Mouse (Mus musculus): ENCODE measurements at regions not wholly inside any gene's neighbourhood (a gene's known extent, or its start where the extent isn't known, plus 50 kb on each side); places are given as distances from the start of the nearest gene placed in this dataset.

GRCm38 (mm10) chr5:64609378-64610087 is 193.7 kb upstream of the Klf3 start:
- DNase-seq (ENCODE audit: low spot score) = no peak
- Histone ChIP-seq H3K4me3 (ENCODE audit: low read depth, low read length) (no peak overlapping the region), H3K27me3 (replicated peaks; ENCODE audit: control insufficient read depth, insufficient read depth, low read length) (no peaks in the 10 kb centered on the region), H3K9ac (ENCODE audit: low read length) (no peak overlapping the region), H3K27ac (ENCODE audit: low read depth) (peak overlapping the region; percentile 70; the same call in 1 of the 2 replicates), H3K9me3 (ENCODE audit: control insufficient read depth, low read length) (no peaks in the 10 kb centered on the region), H3K4me2 (ENCODE audit: low read length) (no peak overlapping the region), H3K36me3 (ENCODE audit: control insufficient read depth, insufficient read depth, low read length) (no peaks in the 10 kb centered on the region), H3K4me1 (replicated peaks; ENCODE audit: control insufficient read depth, insufficient read depth, low read length) (peaks cover 13% of the 10 kb centered on the region)
- ATAC-seq (replicated peaks; ENCODE audit: low FRiP score, low TSS enrichment, low read depth) = no peak
- WGBS = 84% methylated on average over 3 of the region's 3 CpGs

DNA sequence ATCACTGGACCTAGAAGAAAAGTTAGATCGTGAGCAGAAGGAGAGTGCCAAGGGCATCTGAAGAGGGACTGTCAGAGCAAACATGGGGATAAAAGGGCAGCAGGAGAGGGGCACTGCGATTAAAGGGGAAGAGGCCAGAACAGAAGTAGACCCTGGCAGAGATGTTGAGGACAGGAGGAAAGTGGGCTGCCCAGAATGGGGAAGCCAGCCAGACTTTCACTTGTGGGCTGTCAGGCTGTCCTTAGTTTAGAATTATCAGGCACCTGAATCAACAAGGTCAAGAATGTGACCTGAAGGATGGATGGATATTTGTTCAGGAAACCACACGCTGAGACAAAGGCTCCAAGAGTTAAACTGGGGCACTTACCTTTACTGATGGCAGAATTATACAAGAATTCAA is 193.0 kb upstream of the Klf3 start:
- Histone ChIP-seq H3K9ac (ENCODE audit: low read length) (no peak overlapping the region), H3K36me3 (ENCODE audit: control insufficient read depth, insufficient read depth, low read length) (no peaks in the 10 kb centered on the region), H3K4me3 (ENCODE audit: low read depth, low read length) (no peak overlapping the region), H3K27me3 (replicated peaks; ENCODE audit: control insufficient read depth, insufficient read depth, low read length) (no peaks in the 10 kb centered on the region), H3K27ac (ENCODE audit: low read depth) (peak overlapping the region; percentile 70; the same call in 1 of the 2 replicates), H3K4me1 (replicated peaks; ENCODE audit: control insufficient read depth, insufficient read depth, low read length) (peaks cover 13% of the 10 kb centered on the region), H3K4me2 (ENCODE audit: low read length) (0 out of 2 replicates have a peak overlapping the region, but pooled peaks have one; percentile 8), H3K9me3 (ENCODE audit: control insufficient read depth, low read length) (no peaks in the 10 kb centered on the region)
- ATAC-seq (replicated peaks; ENCODE audit: low FRiP score, low TSS enrichment, low read depth) = no peak; the same call in 1 of the 2 replicates
- WGBS = 14% methylated on average over 3 of the region's 3 CpGs
- no peak for DNase-seq (ENCODE audit: low spot score)

GRCm38 (mm10) chr5:64610562-64611405 is 192.4 kb upstream of the Klf3 start:
- DNase-seq (ENCODE audit: low spot score) (peak; percentile 67), ATAC-seq (replicated peaks; ENCODE audit: low FRiP score, low TSS enrichment, low read depth) (peak; percentile 91)
- H3K4me1 ChIP-seq (replicated peaks; ENCODE audit: control insufficient read depth, insufficient read depth, low read length) = peaks cover 13% of the 10 kb centered on the region
- no peak overlapping the region for H3K9ac ChIP-seq (ENCODE audit: low read length)
- H3K9me3 ChIP-seq (ENCODE audit: control insufficient read depth, low read length) = no peaks in the 10 kb centered on the region
- H3K4me3 ChIP-seq (ENCODE audit: low read depth, low read length) = no peak overlapping the region
- no peaks in the 10 kb centered on the region for H3K36me3 ChIP-seq (ENCODE audit: control insufficient read depth, insufficient read depth, low read length)
- H3K27me3 ChIP-seq (replicated peaks; ENCODE audit: control insufficient read depth, insufficient read depth, low read length) = no peaks in the 10 kb centered on the region
- peak overlapping the region; percentile 70; the same call in 1 of the 2 replicates for H3K27ac ChIP-seq (ENCODE audit: low read depth)
- WGBS = 16% methylated on average over 12 of the region's 13 CpGs
- peak overlapping the region; percentile 8; the same call in 1 of the 2 replicates for H3K4me2 ChIP-seq (ENCODE audit: low read length)

- no peaks in the 10 kb centered on the region for H3K27me3 ChIP-seq (replicated peaks; ENCODE audit: control insufficient read depth, insufficient read depth, low read length)
- H3K4me1 ChIP-seq (replicated peaks; ENCODE audit: control insufficient read depth, insufficient read depth, low read length) = peaks cover 13% of the 10 kb centered on the region
- DNase-seq (ENCODE audit: low spot score) (no peak), ATAC-seq (replicated peaks; ENCODE audit: low FRiP score, low TSS enrichment, low read depth) (no peak)
- no peak overlapping the region for H3K27ac ChIP-seq (ENCODE audit: low read depth)
- no peak overlapping the region for H3K4me3 ChIP-seq (ENCODE audit: low read depth, low read length)
- no peaks in the 10 kb centered on the region for H3K36me3 ChIP-seq (ENCODE audit: control insufficient read depth, insufficient read depth, low read length)
- H3K9ac ChIP-seq (ENCODE audit: low read length) = no peak overlapping the region
- WGBS = 80% methylated on average over 7 of the region's 7 CpGs
- H3K4me2 ChIP-seq (ENCODE audit: low read length) = no peak overlapping the region
- H3K9me3 ChIP-seq (ENCODE audit: control insufficient read depth, low read length) = no peaks in the 10 kb centered on the region
These were observed 191.2 kb upstream of the Klf3 start for GRCm38 (mm10) chr5:64612017-64612416.

- H3K4me3 ChIP-seq (ENCODE audit: low read depth, low read length) = no peak overlapping the region
- ATAC-seq (replicated peaks; ENCODE audit: low FRiP score, low TSS enrichment, low read depth) (no peak), DNase-seq (ENCODE audit: low spot score) (no peak)
- no peak overlapping the region for H3K4me2 ChIP-seq (ENCODE audit: low read length)
- no peaks in the 10 kb centered on the region for H3K9me3 ChIP-seq (ENCODE audit: control insufficient read depth, low read length)
- 96% methylated on average over 3 of the region's 3 CpGs for WGBS
- H3K9ac ChIP-seq (ENCODE audit: low read length) = no peak overlapping the region
- H3K4me1 ChIP-seq (replicated peaks; ENCODE audit: control insufficient read depth, insufficient read depth, low read length) = peaks cover 13% of the 10 kb centered on the region
- H3K36me3 ChIP-seq (ENCODE audit: control insufficient read depth, insufficient read depth, low read length) = no peaks in the 10 kb centered on the region
- no peak overlapping the region for H3K27ac ChIP-seq (ENCODE audit: low read depth)
- no peaks in the 10 kb centered on the region for H3K27me3 ChIP-seq (replicated peaks; ENCODE audit: control insufficient read depth, insufficient read depth, low read length)
These were observed 189.5 kb upstream of the Klf3 start for GRCm38 (mm10) chr5:64613696-64614095.

DNA sequence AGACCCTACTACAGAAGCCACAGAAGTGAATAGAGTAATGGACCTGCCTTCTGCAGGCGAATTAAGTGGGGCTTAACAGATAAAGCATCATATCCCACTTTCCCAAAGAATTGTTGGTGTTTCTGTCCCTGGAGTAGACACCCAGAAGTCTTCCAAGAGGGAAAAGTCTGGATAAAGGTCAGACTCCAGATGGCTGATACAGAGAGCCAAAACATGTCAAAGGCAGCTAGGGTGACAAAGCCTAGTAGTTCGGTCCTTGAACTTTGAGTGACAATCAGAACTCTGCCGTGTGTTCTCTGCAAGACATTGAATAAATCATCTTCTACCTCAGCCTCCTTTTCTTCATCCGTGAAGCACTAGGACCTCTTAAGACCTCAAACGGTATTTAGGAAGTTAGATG is 185.1 kb upstream of the Klf3 start:
- H3K4me2 ChIP-seq (ENCODE audit: low read length) = no peak overlapping the region
- H3K36me3 ChIP-seq (ENCODE audit: control insufficient read depth, insufficient read depth, low read length) = no peaks in the 10 kb centered on the region
- ATAC-seq (replicated peaks; ENCODE audit: low FRiP score, low TSS enrichment, low read depth) = no peak
- H3K27me3 ChIP-seq (replicated peaks; ENCODE audit: control insufficient read depth, insufficient read depth, low read length) = no peaks in the 10 kb centered on the region
- no peak overlapping the region for H3K9ac ChIP-seq (ENCODE audit: low read length)
- H3K4me3 ChIP-seq (ENCODE audit: low read depth, low read length) = no peak overlapping the region
- WGBS = 64% methylated on average over 5 of the region's 5 CpGs
- H3K9me3 ChIP-seq (ENCODE audit: control insufficient read depth, low read length) = no peaks in the 10 kb centered on the region
- no peak overlapping the region for H3K27ac ChIP-seq (ENCODE audit: low read depth)
- no peaks in the 10 kb centered on the region for H3K4me1 ChIP-seq (replicated peaks; ENCODE audit: control insufficient read depth, insufficient read depth, low read length)
- DNase-seq (ENCODE audit: low spot score) = no peak

- Histone ChIP-seq H3K9me3 (ENCODE audit: control insufficient read depth, low read length) (no peaks in the 10 kb centered on the region), H3K4me2 (ENCODE audit: low read length) (no peak overlapping the region), H3K4me1 (replicated peaks; ENCODE audit: control insufficient read depth, insufficient read depth, low read length) (peaks cover 2% of the 10 kb centered on the region; the same call in 1 of the 2 replicates), H3K27ac (ENCODE audit: low read depth) (no peak overlapping the region), H3K4me3 (ENCODE audit: low read depth, low read length) (no peak overlapping the region), H3K27me3 (replicated peaks; ENCODE audit: control insufficient read depth, insufficient read depth, low read length) (no peaks in the 10 kb centered on the region), H3K9ac (ENCODE audit: low read length) (no peak overlapping the region), H3K36me3 (ENCODE audit: control insufficient read depth, insufficient read depth, low read length) (no peaks in the 10 kb centered on the region)
- no peak for DNase-seq (ENCODE audit: low spot score)
- ATAC-seq (replicated peaks; ENCODE audit: low FRiP score, low TSS enrichment, low read depth) = no peak
- 95% methylated on average over 5 of the region's 5 CpGs for WGBS
These were observed 183.4 kb upstream of the Klf3 start for GRCm38 (mm10) chr5:64619752-64620151.

DNA sequence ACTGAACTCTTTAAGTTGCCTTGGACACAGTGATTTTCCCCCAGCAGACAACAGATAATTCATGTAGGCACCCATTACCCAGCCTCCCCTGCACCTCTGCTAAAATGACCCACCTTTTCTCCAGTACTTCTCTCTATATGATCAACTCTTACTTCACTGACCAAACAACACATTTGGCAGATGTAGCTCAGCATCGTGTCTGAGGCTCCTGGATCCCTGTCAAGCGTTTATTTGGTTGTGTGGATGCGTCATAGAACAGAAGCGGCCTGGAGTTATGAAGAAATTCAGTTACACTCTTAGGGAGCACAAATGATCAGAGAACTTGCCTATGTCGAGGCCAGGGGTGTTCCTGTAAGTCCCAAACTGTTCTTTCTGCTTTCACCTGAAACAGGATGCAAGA is 182.5 kb upstream of the Klf3 start:
- no peak overlapping the region for H3K9ac ChIP-seq (ENCODE audit: low read length)
- DNase-seq (ENCODE audit: low spot score) = no peak
- no peak overlapping the region for H3K27ac ChIP-seq (ENCODE audit: low read depth)
- no peaks in the 10 kb centered on the region for H3K27me3 ChIP-seq (replicated peaks; ENCODE audit: control insufficient read depth, insufficient read depth, low read length)
- H3K36me3 ChIP-seq (ENCODE audit: control insufficient read depth, insufficient read depth, low read length) = no peaks in the 10 kb centered on the region
- peaks cover 2% of the 10 kb centered on the region; the same call in 1 of the 2 replicates for H3K4me1 ChIP-seq (replicated peaks; ENCODE audit: control insufficient read depth, insufficient read depth, low read length)
- no peaks in the 10 kb centered on the region for H3K9me3 ChIP-seq (ENCODE audit: control insufficient read depth, low read length)
- 82% methylated on average over 5 of the region's 5 CpGs for WGBS
- ATAC-seq (replicated peaks; ENCODE audit: low FRiP score, low TSS enrichment, low read depth) = no peak
- no peak overlapping the region for H3K4me3 ChIP-seq (ENCODE audit: low read depth, low read length)
- no peak overlapping the region for H3K4me2 ChIP-seq (ENCODE audit: low read length)
